Mouse (Mus musculus) ES-Bruce4 (cell line): ENCODE results near the gene Fndc5. TPM values are rescaled to one million over a fixed set of nuclear protein-coding genes. Genes with fewer than 3 reads are reported as not detected.

Source experiments
- H3K27ac ChIP-seq: 2 replicates; pipeline ENCODE4 v1.5.1; 2012; ENCODE audit warnings: low read length, inconsistent platforms; ENCODE audit not compliant: insufficient read depth
- H3K27me3 ChIP-seq: 2 replicates; pipeline ENCODE4 v1.6.1; 2012; ENCODE audit warnings: mild to moderate bottlenecking, low read length, inconsistent platforms; ENCODE audit not compliant: control insufficient read depth, poor library complexity, insufficient read depth, severe bottlenecking
- H3K36me3 ChIP-seq: 2 replicates; pipeline ENCODE4 v1.6.1; 2012; ENCODE audit warnings: inconsistent platforms, mild to moderate bottlenecking, low read length, moderate library complexity; ENCODE audit not compliant: control insufficient read depth, poor library complexity, insufficient read depth, severe bottlenecking
- H3K4me1 ChIP-seq: one replicate; pipeline ENCODE4 v1.8.1; 2011; ENCODE audit warnings: low read length; ENCODE audit not compliant: control insufficient read depth, insufficient read depth
- H3K4me3 ChIP-seq: 2 replicates; pipeline ENCODE4 v1.5.1; 2011; ENCODE audit warnings: low read depth, mild to moderate bottlenecking, low read length
- H3K9ac ChIP-seq: 2 replicates; pipeline ENCODE4 v1.6.1; 2012; ENCODE audit warnings: low read depth, mild to moderate bottlenecking, inconsistent platforms; ENCODE audit not compliant: poor library complexity, severe bottlenecking
- H3K9me3 ChIP-seq: replicated peaks from 2 replicates; pipeline ENCODE4 v1.6.1; 2012; ENCODE audit warnings: mild to moderate bottlenecking, low read length, inconsistent platforms; ENCODE audit not compliant: control insufficient read depth, poor library complexity, insufficient read depth, severe bottlenecking
- CTCF ChIP-seq: IDR thresholded peaks from one replicate; pipeline ENCODE4 v1.8.1; 2011; ENCODE audit warnings: low read depth, low read length
- EP300 ChIP-seq: IDR thresholded peaks from 2 replicates; pipeline ENCODE4 v1.6.1; 2011; ENCODE audit warnings: low read depth, low read length; ENCODE audit not compliant: insufficient read depth
- POLR2A ChIP-seq: IDR thresholded peaks from one replicate; pipeline ENCODE4 v1.8.1; 2011; ENCODE audit warnings: low read length; ENCODE audit not compliant: insufficient read depth
- polyA plus RNA-seq: library from polyadenylated mRNA; stranded (reverse); fragments of >200 nt; gene quantifications from 2 replicates; pipeline ENCODE4 v1.2.4, GENCODE M21; 2011; ENCODE audit warnings: low read depth; ENCODE audit not compliant: missing spikeins, insufficient read depth, insufficient read length

Fndc5 gene
- polyA plus RNA-seq, 1 experiment, result 2.7 TPM

DNA sequence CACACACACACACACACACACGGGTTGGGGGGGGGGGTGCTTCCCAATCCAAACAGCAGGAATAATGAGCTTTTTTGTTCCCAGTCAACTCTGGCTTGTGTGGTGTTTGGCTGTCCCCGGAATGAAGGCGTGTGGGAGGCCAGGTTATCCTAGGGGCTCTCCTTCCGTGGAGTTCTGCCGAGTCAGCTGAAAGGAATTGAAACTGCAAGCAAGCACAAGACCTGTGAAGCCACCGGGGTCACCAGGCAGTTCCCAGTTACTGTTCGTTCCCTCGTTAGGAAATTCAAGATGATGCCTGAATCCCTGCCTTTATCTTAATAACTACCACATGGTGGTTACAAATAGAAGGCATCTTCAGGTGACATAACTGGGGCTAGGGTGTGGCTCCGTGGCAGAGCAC lies 7.4 kb upstream of the Fndc5 start:
- H3K9me3 ChIP-seq, result no peaks in the 10 kb centered on the region
- TF ChIP-seq CTCF (no peak), POLR2A (no peak), EP300 (no peak)
- no peak overlapping the region for H3K4me3 ChIP-seq
- H3K4me1 ChIP-seq, result no peaks in the 10 kb centered on the region
- no peaks in the 10 kb centered on the region for H3K36me3 ChIP-seq
- H3K27me3 ChIP-seq, result no peaks in the 10 kb centered on the region
- H3K9ac ChIP-seq, result 0 out of 2 replicates have a peak overlapping the region, but pooled peaks have one; percentile 46
- H3K27ac ChIP-seq, result no peak overlapping the region

DNA sequence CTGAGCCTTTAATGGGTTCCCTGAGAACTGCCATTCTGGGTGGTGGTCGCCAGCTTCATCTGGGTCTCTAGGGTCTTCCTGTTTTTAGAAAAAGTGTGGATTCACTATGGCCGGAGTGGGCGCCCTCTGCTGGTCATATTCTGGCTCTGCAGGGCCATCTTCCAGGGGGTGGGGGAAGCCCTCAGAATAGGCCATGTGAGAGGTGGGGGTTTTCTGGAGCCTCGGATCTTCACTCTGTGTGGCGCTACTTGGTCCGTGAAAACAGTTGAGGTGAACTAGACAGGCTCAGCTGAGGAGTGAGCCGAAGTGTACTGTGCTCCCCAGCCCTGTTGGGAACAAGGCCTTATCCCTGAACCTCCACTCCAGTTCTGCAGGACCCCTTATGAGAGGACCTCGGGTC lies 6.7 kb upstream of the Fndc5 start:
- no peak for TF ChIP-seq POLR2A
- TF ChIP-seq EP300, result 0 out of 2 replicates have a peak, but pooled peaks have one; percentile 7
- TF ChIP-seq CTCF, result peak; percentile 74
- Histone ChIP-seq H3K27ac (peak overlapping the region; percentile 32), H3K27me3 (no peaks in the 10 kb centered on the region), H3K4me3 (peak overlapping the region; percentile 42), H3K9ac (peak overlapping the region; percentile 46), H3K4me1 (no peaks in the 10 kb centered on the region), H3K36me3 (no peaks in the 10 kb centered on the region), H3K9me3 (no peaks in the 10 kb centered on the region)

DNA sequence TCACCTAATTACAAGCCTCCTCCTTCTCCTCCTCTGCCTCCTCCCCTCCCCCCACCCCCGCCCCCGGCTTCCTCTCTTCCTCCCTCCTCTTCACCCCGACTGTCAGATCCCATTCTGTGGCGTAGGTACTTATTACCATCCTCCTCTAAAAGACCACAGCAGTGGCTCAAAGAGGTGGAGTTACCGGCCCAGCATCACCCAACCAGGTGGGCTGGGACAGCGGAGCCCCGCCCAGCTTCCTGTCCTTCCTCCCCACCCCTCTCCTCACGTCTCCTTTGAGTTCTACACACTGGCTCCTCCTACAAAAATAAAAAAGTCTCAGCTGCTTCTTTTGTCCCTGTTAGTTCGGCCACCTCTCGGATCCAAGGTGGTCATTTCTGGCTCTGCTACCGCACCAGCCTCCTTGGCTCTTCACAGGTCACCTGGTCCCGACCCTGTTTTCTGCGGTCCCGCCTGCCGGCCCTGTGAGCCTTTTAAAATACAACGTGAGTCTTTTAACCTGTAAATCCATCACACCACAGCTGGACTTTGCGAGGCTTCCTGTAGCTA lies 6.0 kb upstream of the Fndc5 start:
- Histone ChIP-seq H3K4me1 (no peaks in the 10 kb centered on the region), H3K27me3 (no peaks in the 10 kb centered on the region), H3K27ac (no peak overlapping the region), H3K4me3 (peak overlapping the region; percentile 84), H3K9me3 (no peaks in the 10 kb centered on the region), H3K9ac (peak overlapping the region; percentile 72), H3K36me3 (no peaks in the 10 kb centered on the region)
- TF ChIP-seq EP300 (no peak), POLR2A (no peak), CTCF (no peak)

DNA sequence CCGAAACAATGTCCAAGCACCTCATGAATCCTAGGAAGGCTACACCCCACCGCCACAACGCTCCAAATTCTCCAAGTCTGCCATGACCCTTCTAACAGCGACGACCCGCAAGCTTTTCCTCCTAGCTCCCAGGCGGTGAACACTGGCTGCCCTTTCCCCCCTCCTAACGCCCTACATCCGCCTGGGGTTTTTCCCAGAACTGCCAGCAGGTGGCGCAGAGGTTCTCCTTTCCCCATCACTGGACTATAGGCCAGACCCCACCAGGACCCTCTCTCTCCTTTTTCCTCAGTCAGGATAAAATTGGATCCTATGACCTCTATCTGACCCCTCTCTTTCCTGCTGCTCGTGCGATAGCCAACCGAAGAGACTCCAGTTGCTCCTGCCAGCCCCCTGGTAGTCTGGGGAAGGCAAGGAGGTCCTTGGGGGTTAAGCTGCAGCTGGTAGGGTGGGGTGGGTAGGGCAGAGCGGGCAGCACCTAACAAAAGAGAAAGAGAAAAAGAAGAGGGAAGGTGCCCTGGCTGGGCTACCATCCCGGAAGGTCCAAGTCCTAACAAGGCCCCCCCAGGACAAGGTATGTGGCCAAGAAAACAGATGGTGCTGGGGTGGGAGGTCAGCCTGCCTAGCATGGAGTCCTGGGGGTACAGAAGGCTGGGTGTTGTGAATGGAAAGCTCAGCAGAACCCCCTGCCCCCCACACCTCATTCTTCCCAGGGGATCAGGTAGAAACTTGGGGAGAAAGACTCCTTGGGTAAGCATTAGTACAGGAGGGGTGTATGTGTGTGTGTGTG lies 1.8 kb upstream of the Fndc5 start:
- H3K4me1 ChIP-seq, result no peaks in the 10 kb centered on the region
- TF ChIP-seq EP300, result no peak
- peak; percentile 93 for TF ChIP-seq CTCF
- no peaks in the 10 kb centered on the region for H3K36me3 ChIP-seq
- H3K9ac ChIP-seq, result no peak overlapping the region
- H3K27ac ChIP-seq, result no peak overlapping the region
- no peaks in the 10 kb centered on the region for H3K9me3 ChIP-seq
- H3K4me3 ChIP-seq, result no peak overlapping the region
- H3K27me3 ChIP-seq, result peaks cover 3% of the 10 kb centered on the region; the same call in 1 of the 2 replicates

DNA sequence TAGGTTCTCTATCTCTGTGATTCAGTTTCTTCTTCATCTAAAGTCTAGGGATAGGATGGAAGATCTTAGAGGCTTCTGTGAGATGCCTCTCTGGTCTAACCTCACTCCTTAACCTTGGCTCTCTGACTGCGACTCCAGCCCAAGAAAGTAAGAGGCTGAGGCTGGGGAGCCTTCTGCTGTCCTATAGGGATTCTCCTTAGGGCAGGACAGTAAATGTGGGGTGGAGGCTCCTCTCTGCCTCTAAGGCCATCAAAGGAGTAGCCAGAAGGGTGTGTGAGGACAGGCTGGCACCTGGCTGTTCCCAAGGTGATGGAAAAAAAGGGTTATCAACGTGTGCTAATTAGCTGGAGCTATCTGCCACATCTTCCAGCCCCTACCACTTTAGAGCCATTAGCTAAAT lies 1.2 kb upstream of the Fndc5 start:
- H3K9me3 ChIP-seq, result no peaks in the 10 kb centered on the region

DNA sequence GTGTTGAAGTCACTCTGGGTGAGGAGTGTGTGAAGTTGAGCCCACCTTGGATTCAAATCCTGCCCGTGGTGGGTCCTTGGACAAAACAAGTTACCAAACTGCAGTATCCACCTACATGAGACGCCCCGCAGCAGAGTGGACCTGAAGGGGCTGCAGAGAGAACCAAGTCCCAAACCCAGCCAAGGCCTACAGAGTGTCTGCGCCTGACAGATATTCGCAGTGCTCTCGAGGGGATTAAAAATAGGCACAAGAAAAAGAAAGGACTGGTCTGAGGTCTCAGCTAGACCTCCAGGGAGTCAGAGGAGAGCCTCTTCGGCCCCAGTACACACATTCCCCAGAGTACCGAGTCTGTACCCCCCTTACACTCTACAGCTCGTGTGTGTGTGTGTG lies 615 bp upstream of the Fndc5 start:
- Histone ChIP-seq H3K36me3 (no peaks in the 10 kb centered on the region), H3K4me1 (no peaks in the 10 kb centered on the region), H3K27ac (no peak overlapping the region), H3K4me3 (peak overlapping the region; percentile 67), H3K27me3 (peaks cover 3% of the 10 kb centered on the region; the same call in 1 of the 2 replicates), H3K9me3 (no peaks in the 10 kb centered on the region), H3K9ac (peak overlapping the region; percentile 49)
- TF ChIP-seq EP300, result no peak
- TF ChIP-seq CTCF, result no peak
- TF ChIP-seq POLR2A, result no peak

More for the DNA sequence above, 1.2 kb upstream of the Fndc5 start:
- H3K4me1 ChIP-seq, result no peaks in the 10 kb centered on the region
- H3K9ac ChIP-seq, result no peak overlapping the region
- TF ChIP-seq EP300 (no peak), POLR2A (no peak), CTCF (no peak)
- H3K36me3 ChIP-seq, result no peaks in the 10 kb centered on the region
- no peak overlapping the region for H3K4me3 ChIP-seq
- H3K27ac ChIP-seq, result no peak overlapping the region
- H3K27me3 ChIP-seq, result peaks cover 3% of the 10 kb centered on the region; the same call in 1 of the 2 replicates
